Mouse (Mus musculus) macrophage (primary cell): ENCODE results near the gene Nos3. TPM values are rescaled to one million over a fixed set of nuclear protein-coding genes. Genes with fewer than 3 reads are reported as not detected.

Experiments
- H3K27ac ChIP-seq: fragments of 350-480 bp; formaldehyde crosslinking; 2 replicates; pipeline ENCODE4 v1.9.0; 2021
- H3K36me3 ChIP-seq: fragments of 350-480 bp; formaldehyde crosslinking; 2 replicates; pipeline ENCODE4 v1.9.0; 2021; ENCODE audit errors: inconsistent target
- H3K4me3 ChIP-seq: fragments of 350-480 bp; formaldehyde crosslinking; 2 replicates; pipeline ENCODE4 v1.9.0; 2021; ENCODE audit errors: inconsistent target
- H3K79me2 ChIP-seq: fragments of 350-480 bp; formaldehyde crosslinking; 2 replicates; pipeline ENCODE4 v1.9.0; 2021; ENCODE audit errors: inconsistent target
- WGBS: methylation state at CpG from one replicate; pipeline ENCODE4 v1.1.7; 2026; ENCODE audit warnings: inconsistent platforms; ENCODE audit not compliant: missing documents; 5-methylcytosine and 5-hydroxymethylcytosine counted together
- polyA plus RNA-seq: library from polyadenylated mRNA; stranded (reverse); fragments of 250-400 nt; gene quantifications from 3 replicates; pipeline ENCODE4 v1.2.4, GENCODE M21; 2018; ENCODE audit warnings: inconsistent platforms
- total RNA-seq, 78 experiments: library from RNA; depleted of rRNA; stranded (reverse); fragments of 250-400 nt; gene quantifications; 1 replicate in 9 of 78; 2 replicates in 24 of 78; 3 replicates in 43 of 78; 4 replicates in 2 of 78; pipeline ENCODE4 v1.2.4; 2018; ENCODE audit warnings: inconsistent platforms in 56 of 78

Nos3 gene
- not detected for total RNA-seq (2018; cell fraction: chromatin; rRNA removed)
- under 1 TPM in 16 of 26 experiments, not detected in 10; 0.03 to 0.10 (median 0.04) TPM for total RNA-seq (2018; cell fraction: cytosol; rRNA removed)
- under 1 TPM in 2 of 26 experiments, not detected in 24; 0.17 to 0.25 TPM for total RNA-seq (2018; cell fraction: nucleus; rRNA removed)
- 0.12 TPM in 1 of 3 replicates, not detected in the others for polyA plus RNA-seq

- Histone ChIP-seq H3K27ac (no peak within 1 kb of the TSS), H3K4me3 (no peak within 1 kb of the TSS)
These were observed at the start of gene Nos3 for GRCm38 (mm10) chr5:24364508-24364907. Gene Nos3 (plus strand): TSS chr5:24364810.

GRCm38 (mm10) chr5:24319776-24320466 lies 44.7 kb upstream of the Nos3 start:
- no peaks in the 10 kb centered on the region for H3K79me2 ChIP-seq
- H3K4me3 ChIP-seq = no peak overlapping the region
- WGBS = 18% methylated on average over 13 of the region's 13 CpGs
- no peak overlapping the region for H3K27ac ChIP-seq
- no peaks in the 10 kb centered on the region for H3K36me3 ChIP-seq

More at GRCm38 (mm10) chr5:24364508-24364907, at the start of gene Nos3:
- H3K36me3 ChIP-seq = no peaks in the 10 kb centered on the region
- WGBS = 90% methylated on average over 12 of the region's 12 CpGs
- H3K79me2 ChIP-seq = no peaks in the 10 kb centered on the region

GRCm38 (mm10) chr5:24320467-24320813 lies 44.2 kb upstream of the Nos3 start:
- Histone ChIP-seq H3K27ac (no peak overlapping the region), H3K4me3 (no peak overlapping the region), H3K79me2 (no peaks in the 10 kb centered on the region), H3K36me3 (no peaks in the 10 kb centered on the region)
- WGBS = 31% methylated on average over 6 of the region's 6 CpGs

- Histone ChIP-seq H3K27ac (no peak overlapping the region), H3K36me3 (no peaks in the 10 kb centered on the region), H3K4me3 (no peak overlapping the region), H3K79me2 (no peaks in the 10 kb centered on the region)
- 83% methylated on average over 5 of the region's 5 CpGs for WGBS
These were observed 43.7 kb upstream of the Nos3 start for GRCm38 (mm10) chr5:24320894-24321293.

GRCm38 (mm10) chr5:24321711-24322682 lies 42.6 kb upstream of the Nos3 start:
- WGBS = 84% methylated on average over 19 of the region's 22 CpGs
- H3K27ac ChIP-seq = no peak overlapping the region
- H3K79me2 ChIP-seq = no peaks in the 10 kb centered on the region
- H3K4me3 ChIP-seq = no peak overlapping the region
- no peaks in the 10 kb centered on the region for H3K36me3 ChIP-seq

- Histone ChIP-seq H3K27ac (no peak overlapping the region), H3K36me3 (no peaks in the 10 kb centered on the region), H3K79me2 (no peaks in the 10 kb centered on the region), H3K4me3 (no peak overlapping the region)
- WGBS = 97% methylated on average over 9 of the region's 14 CpGs
These were observed 39.4 kb upstream of the Nos3 start for GRCm38 (mm10) chr5:24325251-24325650.

GRCm38 (mm10) chr5:24326166-24326841 lies 38.3 kb upstream of the Nos3 start:
- no peaks in the 10 kb centered on the region for H3K36me3 ChIP-seq
- WGBS = 93% methylated on average over 14 of the region's 15 CpGs
- H3K79me2 ChIP-seq = no peaks in the 10 kb centered on the region
- H3K27ac ChIP-seq = no peak overlapping the region
- H3K4me3 ChIP-seq = no peak overlapping the region

GRCm38 (mm10) chr5:24326842-24327417 lies 37.7 kb upstream of the Nos3 start:
- Histone ChIP-seq H3K36me3 (no peaks in the 10 kb centered on the region), H3K79me2 (no peaks in the 10 kb centered on the region), H3K27ac (no peak overlapping the region), H3K4me3 (no peak overlapping the region)
- WGBS = 42% methylated on average over 4 of the region's 4 CpGs

GRCm38 (mm10) chr5:24328813-24329211 lies 35.8 kb upstream of the Nos3 start:
- 72% methylated on average over 6 of the region's 6 CpGs for WGBS
- H3K36me3 ChIP-seq = no peaks in the 10 kb centered on the region
- no peak overlapping the region for H3K27ac ChIP-seq
- H3K79me2 ChIP-seq = no peaks in the 10 kb centered on the region
- no peak overlapping the region for H3K4me3 ChIP-seq

- Histone ChIP-seq H3K4me3 (no peak overlapping the region), H3K27ac (no peak overlapping the region), H3K36me3 (no peaks in the 10 kb centered on the region), H3K79me2 (no peaks in the 10 kb centered on the region)
- WGBS = 8% methylated on average over 15 of the region's 27 CpGs
These were observed 35.2 kb upstream of the Nos3 start for GRCm38 (mm10) chr5:24329212-24329964.

- no peak overlapping the region for H3K27ac ChIP-seq
- H3K79me2 ChIP-seq = no peaks in the 10 kb centered on the region
- 48% methylated on average over 5 of the region's 5 CpGs for WGBS
- no peaks in the 10 kb centered on the region for H3K36me3 ChIP-seq
- no peak overlapping the region for H3K4me3 ChIP-seq
These were observed 34.7 kb upstream of the Nos3 start for GRCm38 (mm10) chr5:24329965-24330298.

GRCm38 (mm10) chr5:24332401-24332800 lies 32.2 kb upstream of the Nos3 start:
- Histone ChIP-seq H3K4me3 (no peak overlapping the region), H3K27ac (no peak overlapping the region), H3K36me3 (no peaks in the 10 kb centered on the region), H3K79me2 (no peaks in the 10 kb centered on the region)
- 61% methylated on average over 4 of the region's 4 CpGs for WGBS

- Histone ChIP-seq H3K4me3 (no peak overlapping the region), H3K79me2 (no peaks in the 10 kb centered on the region), H3K27ac (no peak overlapping the region), H3K36me3 (no peaks in the 10 kb centered on the region)
- 79% methylated on average over 3 of the region's 3 CpGs for WGBS
These were observed 29.9 kb upstream of the Nos3 start for GRCm38 (mm10) chr5:24334749-24335148.
